Mouse (Mus musculus) stomach, postnatal 0 days (tissue): ENCODE measurements at regions not wholly inside any gene's neighbourhood (a gene's known extent, or its start where the extent isn't known, plus 50 kb on each side); places are given as distances from the start of the nearest gene placed in this dataset.

ENCODE experiments used
- CTCF ChIP-seq: IDR thresholded peaks from 2 replicates; pipeline ENCODE4 v1.5.1; 2016; ENCODE audit warnings: antibody characterized with exemption, low read depth, mild to moderate bottlenecking, moderate library complexity
- EP300 ChIP-seq: optimal IDR thresholded peaks from 2 replicates; pipeline ENCODE3; 2016; ENCODE audit warnings: antibody characterized with exemption

DNA sequence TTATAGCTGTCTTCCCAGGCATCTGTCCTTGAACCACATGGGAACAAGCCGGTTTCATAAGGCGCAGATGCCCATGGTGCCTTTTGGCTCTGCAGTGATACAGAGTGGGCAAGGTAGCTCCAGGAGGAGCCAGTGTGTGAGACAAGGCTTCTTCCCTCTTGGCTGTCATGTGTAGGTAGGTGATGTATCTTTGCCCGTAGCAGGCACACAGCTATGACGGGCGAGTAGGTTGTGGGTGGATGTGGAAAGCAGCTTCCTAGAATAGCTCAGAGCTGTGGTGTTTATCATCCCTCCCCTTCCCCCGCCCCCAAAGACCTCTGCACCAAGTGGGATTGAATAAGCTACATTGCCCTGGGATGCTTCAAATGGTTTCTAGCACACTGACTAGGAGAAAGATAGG, 56.5 kb upstream of the 1700024P04Rik start:
- TF ChIP-seq EP300 (no peak), CTCF (no peak)
